Mouse (Mus musculus): ENCODE measurements around the gene Ccdc6. TPM values are rescaled to one million over a fixed set of nuclear protein-coding genes. Genes with fewer than 3 reads are reported as not detected.
A peak's percentile ranks its signal among the peaks of the same experiment; 100 is the strongest.

Ccdc6 gene
- polyA plus RNA-seq, 1 experiment from 2014 or later: 13.8 TPM

- Histone ChIP-seq H3K27me3 (no peaks in the 10 kb centered on the region), H3K4me2 (no peak overlapping the region), H3K9ac (no peak overlapping the region), H3K36me3 (no peaks in the 10 kb centered on the region), H3K4me1 (replicated peaks) (peaks cover 62% of the 10 kb centered on the region), H3K27ac (no peak overlapping the region), H3K9me3 (replicated peaks) (no peaks in the 10 kb centered on the region), H3K4me3 (no peak overlapping the region)
- WGBS: 91% methylated on average over 7 of the region's 7 CpGs
- no peak for ATAC-seq (replicated peaks; ENCODE audit: insufficient number of reproducible peaks, insufficient read depth, low FRiP score, low read depth)
Measured at GRCm38 (mm10) chr10:70116454-70116853, 19.5 kb downstream of the Ccdc6 start.

GRCm38 (mm10) chr10:70119451-70119850 is 22.5 kb downstream of the Ccdc6 start:
- no peaks in the 10 kb centered on the region for H3K36me3 ChIP-seq
- peak overlapping the region; percentile 56 for H3K4me2 ChIP-seq
- H3K4me3 ChIP-seq: peak overlapping the region; percentile 8; the same call in 1 of the 2 replicates
- H3K27me3 ChIP-seq: no peaks in the 10 kb centered on the region
- no peaks in the 10 kb centered on the region for H3K9me3 ChIP-seq (replicated peaks)
- no peak for ATAC-seq (replicated peaks; ENCODE audit: insufficient number of reproducible peaks, insufficient read depth, low FRiP score, low read depth)
- peaks cover 55% of the 10 kb centered on the region for H3K4me1 ChIP-seq (replicated peaks)
- 13% methylated on average over 9 of the region's 9 CpGs for WGBS
- H3K27ac ChIP-seq: peak overlapping the region; percentile 95
- H3K9ac ChIP-seq: peak overlapping the region; percentile 14

GRCm38 (mm10) chr10:70119851-70120370 is 23.0 kb downstream of the Ccdc6 start:
- no peaks in the 10 kb centered on the region for H3K27me3 ChIP-seq
- H3K9me3 ChIP-seq (replicated peaks): no peaks in the 10 kb centered on the region
- H3K9ac ChIP-seq: peak overlapping the region; percentile 14
- peak overlapping the region; percentile 56 for H3K4me2 ChIP-seq
- peak; percentile 72 for ATAC-seq (replicated peaks; ENCODE audit: insufficient number of reproducible peaks, insufficient read depth, low FRiP score, low read depth)
- H3K27ac ChIP-seq: peak overlapping the region; percentile 95
- no peaks in the 10 kb centered on the region for H3K36me3 ChIP-seq
- H3K4me1 ChIP-seq (replicated peaks): peaks cover 59% of the 10 kb centered on the region
- WGBS: 22% methylated on average over 9 of the region's 9 CpGs
- peak overlapping the region; percentile 8; the same call in 1 of the 2 replicates for H3K4me3 ChIP-seq

GRCm38 (mm10) chr10:70120671-70121405 is 23.9 kb downstream of the Ccdc6 start:
- ATAC-seq (replicated peaks; ENCODE audit: insufficient number of reproducible peaks, insufficient read depth, low FRiP score, low read depth): peak; percentile 51; the same call in 1 of the 2 replicates

GRCm38 (mm10) chr10:70121406-70121695 is 24.4 kb downstream of the Ccdc6 start:
- ATAC-seq (replicated peaks; ENCODE audit: insufficient number of reproducible peaks, insufficient read depth, low FRiP score, low read depth): no peak
- 35% methylated on average over 8 of the region's 8 CpGs for WGBS
- 0 out of 2 replicates have a peak overlapping the region, but pooled peaks have one; percentile 14 for H3K9ac ChIP-seq
- H3K4me1 ChIP-seq (replicated peaks): peaks cover 69% of the 10 kb centered on the region
- no peaks in the 10 kb centered on the region for H3K9me3 ChIP-seq (replicated peaks)
- no peak overlapping the region for H3K4me3 ChIP-seq
- H3K36me3 ChIP-seq: no peaks in the 10 kb centered on the region
- H3K4me2 ChIP-seq: peak overlapping the region; percentile 56
- no peaks in the 10 kb centered on the region for H3K27me3 ChIP-seq
- H3K27ac ChIP-seq: peak overlapping the region; percentile 95

More at GRCm38 (mm10) chr10:70120671-70121405, 23.9 kb downstream of the Ccdc6 start:
- Histone ChIP-seq H3K4me2 (peak overlapping the region; percentile 56), H3K9ac (peak overlapping the region; percentile 14; the same call in 1 of the 2 replicates), H3K4me1 (replicated peaks) (peaks cover 68% of the 10 kb centered on the region), H3K4me3 (peak overlapping the region; percentile 9; the same call in 1 of the 2 replicates), H3K36me3 (no peaks in the 10 kb centered on the region), H3K27me3 (no peaks in the 10 kb centered on the region), H3K27ac (peak overlapping the region; percentile 95), H3K9me3 (replicated peaks) (no peaks in the 10 kb centered on the region)
- WGBS: 23% methylated on average over 17 of the region's 17 CpGs

- H3K4me3 ChIP-seq: no peak overlapping the region
- H3K4me1 ChIP-seq (replicated peaks): peaks cover 78% of the 10 kb centered on the region
- no peak for ATAC-seq (replicated peaks; ENCODE audit: insufficient number of reproducible peaks, insufficient read depth, low FRiP score, low read depth)
- H3K9me3 ChIP-seq (replicated peaks): no peaks in the 10 kb centered on the region
- H3K27ac ChIP-seq: no peak overlapping the region
- H3K9ac ChIP-seq: no peak overlapping the region
- H3K36me3 ChIP-seq: no peaks in the 10 kb centered on the region
- 95% methylated on average over 2 of the region's 2 CpGs for WGBS
- no peaks in the 10 kb centered on the region for H3K27me3 ChIP-seq
- no peak overlapping the region for H3K4me2 ChIP-seq
Measured at GRCm38 (mm10) chr10:70123454-70123853, 26.5 kb downstream of the Ccdc6 start.

- Histone ChIP-seq H3K9ac (no peak overlapping the region), H3K9me3 (replicated peaks) (no peaks in the 10 kb centered on the region), H3K4me1 (replicated peaks) (peaks cover 67% of the 10 kb centered on the region), H3K27ac (no peak overlapping the region), H3K27me3 (no peaks in the 10 kb centered on the region), H3K4me2 (no peak overlapping the region), H3K36me3 (no peaks in the 10 kb centered on the region), H3K4me3 (no peak overlapping the region)
- 59% methylated on average over 7 of the region's 7 CpGs for WGBS
- no peak for ATAC-seq (replicated peaks; ENCODE audit: insufficient number of reproducible peaks, insufficient read depth, low FRiP score, low read depth)
Measured at GRCm38 (mm10) chr10:70125491-70125890, 28.6 kb downstream of the Ccdc6 start.

- Histone ChIP-seq H3K27ac (peak overlapping the region; percentile 11; the same call in 1 of the 2 replicates), H3K9me3 (replicated peaks) (no peaks in the 10 kb centered on the region), H3K4me2 (no peak overlapping the region), H3K4me1 (replicated peaks) (peaks cover 69% of the 10 kb centered on the region), H3K4me3 (no peak overlapping the region), H3K27me3 (no peaks in the 10 kb centered on the region), H3K36me3 (no peaks in the 10 kb centered on the region), H3K9ac (no peak overlapping the region)
- WGBS: 51% methylated on average over 8 of the region's 8 CpGs
- no peak for ATAC-seq (replicated peaks; ENCODE audit: insufficient number of reproducible peaks, insufficient read depth, low FRiP score, low read depth)
Measured at GRCm38 (mm10) chr10:70127273-70127672, 30.4 kb downstream of the Ccdc6 start.

GRCm38 (mm10) chr10:70128408-70128807 is 31.5 kb downstream of the Ccdc6 start:
- ATAC-seq (replicated peaks; ENCODE audit: insufficient number of reproducible peaks, insufficient read depth, low FRiP score, low read depth): no peak
- H3K27ac ChIP-seq: no peak overlapping the region

GRCm38 (mm10) chr10:70132087-70132560 is 35.2 kb downstream of the Ccdc6 start:
- peak overlapping the region; percentile 86 for H3K27ac ChIP-seq
- no peak overlapping the region; the same call in 1 of the 2 replicates for H3K9ac ChIP-seq

More at GRCm38 (mm10) chr10:70128408-70128807, 31.5 kb downstream of the Ccdc6 start:
- no peak overlapping the region for H3K4me3 ChIP-seq
- no peak overlapping the region for H3K9ac ChIP-seq
- peaks cover 81% of the 10 kb centered on the region for H3K4me1 ChIP-seq (replicated peaks)
- H3K4me2 ChIP-seq: no peak overlapping the region
- no peaks in the 10 kb centered on the region for H3K9me3 ChIP-seq (replicated peaks)
- H3K27me3 ChIP-seq: no peaks in the 10 kb centered on the region
- 75% methylated on average over 8 of the region's 8 CpGs for WGBS
- no peaks in the 10 kb centered on the region for H3K36me3 ChIP-seq

GRCm38 (mm10) chr10:70132714-70133113 is 35.8 kb downstream of the Ccdc6 start:
- ATAC-seq (replicated peaks; ENCODE audit: insufficient number of reproducible peaks, insufficient read depth, low FRiP score, low read depth): no peak
- H3K9ac ChIP-seq: no peak overlapping the region
- 32% methylated on average over 6 of the region's 6 CpGs for WGBS
- peaks cover 55% of the 10 kb centered on the region for H3K4me1 ChIP-seq (replicated peaks)
- H3K36me3 ChIP-seq: no peaks in the 10 kb centered on the region
- peak overlapping the region; percentile 31 for H3K4me2 ChIP-seq
- no peaks in the 10 kb centered on the region for H3K9me3 ChIP-seq (replicated peaks)
- no peaks in the 10 kb centered on the region for H3K27me3 ChIP-seq
- peak overlapping the region; percentile 86 for H3K27ac ChIP-seq
- H3K4me3 ChIP-seq: no peak overlapping the region

More at GRCm38 (mm10) chr10:70132087-70132560, 35.2 kb downstream of the Ccdc6 start:
- Histone ChIP-seq H3K4me3 (no peak overlapping the region), H3K4me1 (replicated peaks) (peaks cover 61% of the 10 kb centered on the region), H3K9me3 (replicated peaks) (no peaks in the 10 kb centered on the region), H3K27me3 (no peaks in the 10 kb centered on the region), H3K4me2 (peak overlapping the region; percentile 31), H3K36me3 (no peaks in the 10 kb centered on the region)
- ATAC-seq (replicated peaks; ENCODE audit: insufficient number of reproducible peaks, insufficient read depth, low FRiP score, low read depth): peak; percentile 76
- WGBS: 8% methylated on average over 5 of the region's 5 CpGs

All from heart, embryonic 15.5 days (tissue).